Mouse (Mus musculus): ENCODE measurements around the gene Bola1. TPM values are rescaled to one million over a fixed set of nuclear protein-coding genes. Genes with fewer than 3 reads are reported as not detected.
A peak's percentile ranks its signal among the peaks of the same experiment; 100 is the strongest.

The Bola1 gene
- polyA plus RNA-seq, 1 experiment from 2014 or later = 72.4 TPM

- WGBS = 61% methylated on average over 12 of the region's 12 CpGs
- Histone ChIP-seq H3K27me3 (ENCODE audit: control insufficient read depth, insufficient read depth, low read length) (no peaks in the 10 kb centered on the region), H3K9me3 (ENCODE audit: control insufficient read depth, low read length) (no peaks in the 10 kb centered on the region), H3K27ac (no peak overlapping the region), H3K36me3 (replicated peaks; ENCODE audit: control insufficient read depth, insufficient read depth) (no peaks in the 10 kb centered on the region), H3K9ac (no peak overlapping the region), H3K4me2 (replicated peaks) (no peak overlapping the region), H3K4me3 (replicated peaks; ENCODE audit: low read length) (no peak overlapping the region), H3K4me1 (replicated peaks; ENCODE audit: control insufficient read depth, insufficient read depth, low read length) (peaks cover 18% of the 10 kb centered on the region)
- no peak for DNase-seq (ENCODE audit: low spot score)
- no peak for ATAC-seq (ENCODE audit: low FRiP score)
Observed at GRCm38 (mm10) chr3:96168466-96169158, 50.9 kb downstream of the Bola1 start.

- Histone ChIP-seq H3K4me2 (replicated peaks) (0 out of 2 replicates have a peak overlapping the region, but pooled peaks have one; percentile 74), H3K4me3 (replicated peaks; ENCODE audit: low read length) (no peak overlapping the region), H3K27ac (no peak overlapping the region), H3K27me3 (ENCODE audit: control insufficient read depth, insufficient read depth, low read length) (no peaks in the 10 kb centered on the region), H3K9ac (no peak overlapping the region), H3K36me3 (replicated peaks; ENCODE audit: control insufficient read depth, insufficient read depth) (no peaks in the 10 kb centered on the region), H3K9me3 (ENCODE audit: control insufficient read depth, low read length) (no peaks in the 10 kb centered on the region), H3K4me1 (replicated peaks; ENCODE audit: control insufficient read depth, insufficient read depth, low read length) (peaks cover 16% of the 10 kb centered on the region)
- WGBS = 88% methylated on average over 6 of the region's 6 CpGs
- DNase-seq (ENCODE audit: low spot score) (no peak), ATAC-seq (ENCODE audit: low FRiP score) (no peak)
Observed at GRCm38 (mm10) chr3:96163040-96163439, 56.5 kb downstream of the Bola1 start.

- WGBS = 6% methylated on average over 16 of the region's 16 CpGs
- Histone ChIP-seq H3K4me3 (replicated peaks; ENCODE audit: low read length) (peak within 1 kb of the TSS; percentile 30), H3K4me2 (replicated peaks) (peak within 1 kb of the TSS; percentile 74), H3K27ac (peak within 1 kb of the TSS; percentile 26; the same call in 1 of the 2 replicates), H3K4me1 (replicated peaks; ENCODE audit: control insufficient read depth, insufficient read depth, low read length) (peaks cover 16% of the 10 kb centered on the region), H3K27me3 (ENCODE audit: control insufficient read depth, insufficient read depth, low read length) (no peaks in the 10 kb centered on the region), H3K9ac (peak within 1 kb of the TSS; percentile 41), H3K36me3 (replicated peaks; ENCODE audit: control insufficient read depth, insufficient read depth) (no peaks in the 10 kb centered on the region), H3K9me3 (ENCODE audit: control insufficient read depth, low read length) (no peaks in the 10 kb centered on the region)
- no peak for ATAC-seq (ENCODE audit: low FRiP score)
- peak; percentile 44 for DNase-seq (ENCODE audit: low spot score)
Observed at GRCm38 (mm10) chr3:96161869-96162840, 57.4 kb downstream of the Bola1 start, which contains the start of gene Mtmr11. Gene Mtmr11, plus strand, starts transcription at chr3:96162004.

- WGBS = 2% methylated on average over 12 of the region's 12 CpGs
- peaks cover 16% of the 10 kb centered on the region for H3K4me1 ChIP-seq (replicated peaks; ENCODE audit: control insufficient read depth, insufficient read depth, low read length)
- DNase-seq (ENCODE audit: low spot score) = peak; percentile 61
Observed at GRCm38 (mm10) chr3:96160803-96161516, 58.5 kb downstream of the Bola1 start.

GRCm38 (mm10) chr3:96160222-96160802 lies 59.2 kb downstream of the Bola1 start:
- no peak overlapping the region for H3K27ac ChIP-seq
- H3K4me2 ChIP-seq (replicated peaks) = peak overlapping the region; percentile 74; the same call in 1 of the 2 replicates
- H3K4me1 ChIP-seq (replicated peaks; ENCODE audit: control insufficient read depth, insufficient read depth, low read length) = peaks cover 16% of the 10 kb centered on the region
- H3K27me3 ChIP-seq (ENCODE audit: control insufficient read depth, insufficient read depth, low read length) = no peaks in the 10 kb centered on the region
- H3K4me3 ChIP-seq (replicated peaks; ENCODE audit: low read length) = no peak overlapping the region
- H3K9me3 ChIP-seq (ENCODE audit: control insufficient read depth, low read length) = no peaks in the 10 kb centered on the region
- no peak overlapping the region for H3K9ac ChIP-seq
- WGBS = 62% methylated on average over 4 of the region's 4 CpGs
- peaks cover 4% of the 10 kb centered on the region for H3K36me3 ChIP-seq (replicated peaks; ENCODE audit: control insufficient read depth, insufficient read depth)
- DNase-seq (ENCODE audit: low spot score) (no peak), ATAC-seq (ENCODE audit: low FRiP score) (no peak)

More at GRCm38 (mm10) chr3:96160803-96161516, 58.5 kb downstream of the Bola1 start:
- no peaks in the 10 kb centered on the region for H3K36me3 ChIP-seq (replicated peaks; ENCODE audit: control insufficient read depth, insufficient read depth)
- ATAC-seq (ENCODE audit: low FRiP score) = peak; percentile 81
- peak overlapping the region; percentile 41 for H3K9ac ChIP-seq
- peak overlapping the region; percentile 74 for H3K4me2 ChIP-seq (replicated peaks)
- H3K27ac ChIP-seq = peak overlapping the region; percentile 26; the same call in 1 of the 2 replicates
- no peaks in the 10 kb centered on the region for H3K9me3 ChIP-seq (ENCODE audit: control insufficient read depth, low read length)
- H3K27me3 ChIP-seq (ENCODE audit: control insufficient read depth, insufficient read depth, low read length) = no peaks in the 10 kb centered on the region
- peak overlapping the region; percentile 30 for H3K4me3 ChIP-seq (replicated peaks; ENCODE audit: low read length)

- no peak overlapping the region for H3K27ac ChIP-seq
- no peak overlapping the region for H3K4me2 ChIP-seq (replicated peaks)
- no peaks in the 10 kb centered on the region for H3K27me3 ChIP-seq (ENCODE audit: control insufficient read depth, insufficient read depth, low read length)
- H3K9me3 ChIP-seq (ENCODE audit: control insufficient read depth, low read length) = no peaks in the 10 kb centered on the region
- no peak overlapping the region for H3K4me3 ChIP-seq (replicated peaks; ENCODE audit: low read length)
- DNase-seq (ENCODE audit: low spot score) = no peak
- ATAC-seq (ENCODE audit: low FRiP score) = no peak
- peaks cover 16% of the 10 kb centered on the region for H3K4me1 ChIP-seq (replicated peaks; ENCODE audit: control insufficient read depth, insufficient read depth, low read length)
- 87% methylated on average over 4 of the region's 4 CpGs for WGBS
- H3K9ac ChIP-seq = no peak overlapping the region
- peaks cover 9% of the 10 kb centered on the region for H3K36me3 ChIP-seq (replicated peaks; ENCODE audit: control insufficient read depth, insufficient read depth)
Observed at GRCm38 (mm10) chr3:96159820-96160219, 59.7 kb downstream of the Bola1 start.

- H3K4me1 ChIP-seq (replicated peaks; ENCODE audit: control insufficient read depth, insufficient read depth, low read length) = peaks cover 4% of the 10 kb centered on the region; the same call in 1 of the 2 replicates
- H3K36me3 ChIP-seq (replicated peaks; ENCODE audit: control insufficient read depth, insufficient read depth) = peaks cover 52% of the 10 kb centered on the region
- no peak overlapping the region for H3K9ac ChIP-seq
- 80% methylated on average over 8 of the region's 8 CpGs for WGBS
- peak; percentile 48; the same call in 1 of the 2 replicates for ATAC-seq (ENCODE audit: low FRiP score)
- no peak overlapping the region for H3K4me3 ChIP-seq (replicated peaks; ENCODE audit: low read length)
- no peak for DNase-seq (ENCODE audit: low spot score)
- no peak overlapping the region for H3K4me2 ChIP-seq (replicated peaks)
- no peaks in the 10 kb centered on the region for H3K9me3 ChIP-seq (ENCODE audit: control insufficient read depth, low read length)
- H3K27ac ChIP-seq = no peak overlapping the region
- H3K27me3 ChIP-seq (ENCODE audit: control insufficient read depth, insufficient read depth, low read length) = no peaks in the 10 kb centered on the region
Observed at GRCm38 (mm10) chr3:96155501-96155900, 64.0 kb downstream of the Bola1 start.

- no peak for ATAC-seq (ENCODE audit: low FRiP score)
- 92% methylated on average over 5 of the region's 5 CpGs for WGBS
- H3K36me3 ChIP-seq (replicated peaks; ENCODE audit: control insufficient read depth, insufficient read depth) = peaks cover 58% of the 10 kb centered on the region
Observed at GRCm38 (mm10) chr3:96152611-96153010, 66.9 kb downstream of the Bola1 start.

More at GRCm38 (mm10) chr3:96152611-96153010, 66.9 kb downstream of the Bola1 start:
- no peak overlapping the region for H3K4me2 ChIP-seq (replicated peaks)
- H3K9me3 ChIP-seq (ENCODE audit: control insufficient read depth, low read length) = no peaks in the 10 kb centered on the region
- H3K27me3 ChIP-seq (ENCODE audit: control insufficient read depth, insufficient read depth, low read length) = no peaks in the 10 kb centered on the region
- no peak for DNase-seq (ENCODE audit: low spot score)
- H3K4me1 ChIP-seq (replicated peaks; ENCODE audit: control insufficient read depth, insufficient read depth, low read length) = no peaks in the 10 kb centered on the region
- H3K9ac ChIP-seq = no peak overlapping the region
- H3K27ac ChIP-seq = no peak overlapping the region
- H3K4me3 ChIP-seq (replicated peaks; ENCODE audit: low read length) = no peak overlapping the region
